ENCODE assay signal across 14 mouse cellular contexts in the genomic region with DNA sequence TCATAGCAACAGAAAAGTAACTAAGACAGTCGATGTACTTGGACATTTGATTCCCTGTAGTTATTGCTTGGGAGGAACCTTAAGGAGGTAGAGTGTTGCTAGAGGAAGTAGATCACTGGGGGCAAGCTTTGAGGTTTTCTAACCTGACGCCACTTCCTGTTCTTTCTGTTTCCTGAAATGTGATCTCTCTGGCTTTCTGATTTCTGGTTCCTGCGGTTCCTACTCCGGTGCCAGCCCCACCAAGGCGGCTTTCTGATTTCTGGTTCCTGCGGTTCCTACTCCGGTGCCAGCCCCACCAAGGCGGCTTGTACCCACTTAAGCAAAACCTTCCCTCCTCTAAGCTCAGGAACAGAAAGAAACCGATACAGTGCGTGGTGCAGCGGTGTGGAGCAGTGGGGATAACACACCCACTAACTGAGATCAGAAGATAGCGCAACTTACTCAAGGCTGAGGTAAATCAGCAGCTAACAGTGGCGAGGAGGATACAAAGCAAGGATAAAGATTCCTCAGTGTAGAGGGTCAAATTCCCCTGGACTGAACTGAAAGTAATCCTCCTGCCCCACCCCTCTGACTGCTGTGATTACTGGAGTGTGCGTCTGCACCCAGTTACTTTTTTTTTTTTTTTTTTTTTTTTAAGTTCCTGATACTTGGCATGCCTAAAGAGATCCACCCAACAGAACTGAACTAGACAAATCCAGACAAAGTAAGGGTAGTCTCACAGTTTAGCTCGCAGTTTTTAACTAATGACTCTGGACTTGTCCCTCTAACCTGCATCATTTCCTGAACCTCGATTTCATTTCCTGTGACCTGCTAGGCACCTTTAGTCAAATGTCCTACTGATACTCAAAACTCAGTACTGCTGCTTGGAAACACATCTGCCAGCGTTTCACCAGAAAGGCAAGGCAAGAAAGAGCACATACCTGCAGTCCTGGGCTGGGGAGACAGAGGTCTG. TPM values are rescaled to one million over a fixed set of nuclear protein-coding genes. Genes with fewer than 3 reads are reported as not detected.
DNase-seq lines count a peak whose midpoint lies in the region; ATAC-seq lines count a peak whose summit lies in the region.
"Had no signal": no experiment of that assay in that cellular context is flagged by ENCODE, and none has a peak within 500 bp of the region (broad histone marks: within the 10 kb centered on the region; RNA-seq: fewer than 3 reads in every experiment).

No protein-coding gene starts in this region.

- intact Hi-C loops in left cerebral cortex, postnatal 10 days (cut with DNase I), result no loop called here

- no peak overlapping the region for H3K9ac ChIP-seq in kidney, embryonic 15.5 days
- H3K9ac ChIP-seq: heart, embryonic 13.5 days; neural tube, embryonic 12.5 days had no signal

- peak; percentile 49; the same call in 1 of the 2 replicates for ATAC-seq in kidney, embryonic 15.5 days (replicated peaks; ENCODE audit: low FRiP score)
- ATAC-seq: forebrain, embryonic 14.5 days had no signal

- WGBS in kidney, embryonic 15.5 days, result 80% methylated on average over 17 of the region's 17 CpGs
- WGBS in macrophage (ENCODE audit: missing documents), result 54% methylated on average over 17 of the region's 17 CpGs

- H3K4me2 ChIP-seq in kidney, embryonic 15.5 days, result no peak overlapping the region
- H3K4me2 ChIP-seq: heart, embryonic 13.5 days; neural tube, embryonic 12.5 days had no signal

- no peaks in the 10 kb centered on the region for H3K79me2 ChIP-seq in macrophage (ENCODE audit: inconsistent target)

- H3K36me3 ChIP-seq in kidney, embryonic 15.5 days, result no peaks in the 10 kb centered on the region
- no peaks in the 10 kb centered on the region for H3K36me3 ChIP-seq in macrophage (ENCODE audit: inconsistent target)
- H3K36me3 ChIP-seq: heart, embryonic 13.5 days; neural tube, embryonic 12.5 days had no signal

- no peaks in the 10 kb centered on the region for H3K27me3 ChIP-seq in kidney, embryonic 15.5 days
- H3K27me3 ChIP-seq: heart, embryonic 13.5 days; neural tube, embryonic 12.5 days had no signal

- 0 out of 2 replicates have a peak, but pooled peaks cover 3% of the 10 kb centered on the region for H3K9me3 ChIP-seq in kidney, embryonic 15.5 days (replicated peaks)
- H3K9me3 ChIP-seq: heart, embryonic 13.5 days; neural tube, embryonic 12.5 days had no signal

- DNase-seq in kidney, adult 9 months, result no peak
- peak; percentile 71 for DNase-seq in CD4-positive helper T cell, adult 2 months (ENCODE audit: low read depth, low spot score)
- no peak for DNase-seq in left cerebral cortex, postnatal 10 days (ENCODE audit: extremely low spot score in 1 of 2, low spot score in 2 of 2)
- no peak for DNase-seq in cerebellum, postnatal 14 days
- no peak for DNase-seq in frontal cortex, postnatal 10 days (ENCODE audit: low spot score in 2 of 2)
- DNase-seq: adrenal gland, postnatal 14 days; kidney, adult 11 months; lung, postnatal 36 days had no signal

- no peak overlapping the region for H3K27ac ChIP-seq in kidney, embryonic 15.5 days
- H3K27ac ChIP-seq in brown adipose tissue, adult 24 weeks (replicated peaks; ENCODE audit: low read depth, low read length), result no peak overlapping the region; the same call in 1 of the 2 replicates
- peak overlapping the region; percentile 21; the same call in 1 of the 2 replicates for H3K27ac ChIP-seq in macrophage
- H3K27ac ChIP-seq: heart, embryonic 13.5 days; neural tube, embryonic 12.5 days had no signal

- H3K4me1 ChIP-seq in kidney, embryonic 15.5 days, result peaks cover 7% of the 10 kb centered on the region
- H3K4me1 ChIP-seq in brown adipose tissue, adult 24 weeks (ENCODE audit: control insufficient read depth, insufficient read depth, insufficient read length, low read length), result no peaks in the 10 kb centered on the region
- H3K4me1 ChIP-seq: neural tube, embryonic 12.5 days had no signal

- H3K4me3 ChIP-seq in kidney, embryonic 15.5 days (replicated peaks), result no peak overlapping the region
- H3K4me3 ChIP-seq in brown adipose tissue, adult 24 weeks (ENCODE audit: insufficient read depth, low read depth, low read length), result peak overlapping the region; percentile 21; the same call in 1 of the 2 replicates
- H3K4me3 ChIP-seq in macrophage (ENCODE audit: inconsistent target), result peak overlapping the region; percentile 14; the same call in 1 of the 2 replicates
- H3K4me3 ChIP-seq: heart, embryonic 13.5 days; neural tube, embryonic 12.5 days had no signal

RNA-seq across cellular contexts. Expression of a gene that starts 37.5 kb away (rescaled TPM):
- 0.09 and 0.18 TPM in 2 replicates for polyA plus RNA-seq in kidney, embryonic 15.5 days (2015; fragmentation: Nextera tagmentation; extraction: Ambion mirVana)
- not detected in 2 replicates for polyA plus RNA-seq in brown adipose tissue, adult 24 weeks (2012; ENCODE audit: insufficient read depth, insufficient read length, missing spikeins)
- not detected for total RNA-seq in macrophage (2018; cell fraction: chromatin; rRNA removed)
- total RNA-seq in macrophage (2018; cell fraction: cytosol; rRNA removed), result not detected
- not detected for total RNA-seq in macrophage (2018; cell fraction: nucleus; rRNA removed)
- polyA plus RNA-seq in macrophage (2018), result not detected in 3 replicates
- total RNA-seq in left cerebral cortex, postnatal 10 days (2021), result not detected
- polyA plus RNA-seq: forebrain, embryonic 14.5 days; heart, embryonic 13.5 days; neural tube, embryonic 12.5 days had no signal
